Mouse (Mus musculus): Measurements from ENCODE around the gene Deup1.
"Not testable (repeated sequence)": the region's sequence is repeated elsewhere in the genome, so short reads cannot be mapped to it uniquely, and the experiment has no call there.

Gene Deup1

DNA sequence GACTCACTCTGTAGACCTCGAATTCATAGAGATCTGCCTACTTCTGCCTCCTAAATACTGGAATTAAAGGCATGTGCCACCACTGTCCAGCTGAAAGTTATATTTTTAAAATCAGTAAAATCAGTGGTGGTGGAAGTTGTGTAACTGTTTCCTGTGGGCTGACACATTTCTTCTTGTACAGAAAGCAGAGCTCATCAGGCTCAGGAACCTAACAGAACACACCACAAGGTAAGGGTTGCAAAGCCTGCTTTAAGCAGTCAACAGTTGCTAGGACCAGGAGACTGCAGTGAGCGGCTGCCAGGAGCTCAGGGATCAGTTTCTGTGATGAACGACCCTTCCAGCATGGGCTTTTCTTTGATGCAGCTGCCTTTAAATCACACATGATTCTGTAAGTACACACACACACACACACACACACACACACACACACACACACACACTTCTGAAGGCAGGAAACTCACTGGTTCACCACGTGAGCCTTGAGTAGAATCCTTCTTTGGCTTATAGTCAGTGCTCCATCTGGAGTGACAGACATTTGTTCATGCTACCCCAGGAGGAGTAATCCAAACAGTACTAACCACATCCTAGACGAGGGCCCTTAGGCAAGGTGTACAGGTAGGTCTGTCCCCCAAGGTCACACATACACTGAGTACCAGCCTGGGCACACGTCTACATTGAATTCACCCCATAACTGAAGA, 40.4 kb downstream of the Deup1 start:
- no peak for DNase-seq (ENCODE audit: low read depth, low spot score)

DNA sequence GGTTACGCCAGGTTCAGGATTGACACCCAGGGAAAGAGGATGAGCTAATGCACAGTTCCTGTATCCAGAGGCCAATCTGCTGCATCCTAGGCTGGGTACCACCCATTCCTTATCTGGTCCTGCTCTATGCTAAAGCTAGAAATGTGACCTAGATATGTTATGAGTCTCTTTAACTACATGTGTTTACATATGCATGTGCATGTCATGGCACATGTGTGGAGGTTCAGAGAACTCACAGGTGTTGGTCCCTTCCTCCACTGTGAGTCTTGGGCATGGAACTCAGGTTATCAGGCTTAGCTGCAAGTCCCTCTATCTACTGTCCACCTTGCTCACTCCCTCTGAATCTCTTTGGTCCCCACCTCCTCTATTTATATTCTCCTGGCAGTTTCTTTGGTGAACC, 41.8 kb downstream of the Deup1 start:
- no peak for DNase-seq (ENCODE audit: low read depth, low spot score)

DNA sequence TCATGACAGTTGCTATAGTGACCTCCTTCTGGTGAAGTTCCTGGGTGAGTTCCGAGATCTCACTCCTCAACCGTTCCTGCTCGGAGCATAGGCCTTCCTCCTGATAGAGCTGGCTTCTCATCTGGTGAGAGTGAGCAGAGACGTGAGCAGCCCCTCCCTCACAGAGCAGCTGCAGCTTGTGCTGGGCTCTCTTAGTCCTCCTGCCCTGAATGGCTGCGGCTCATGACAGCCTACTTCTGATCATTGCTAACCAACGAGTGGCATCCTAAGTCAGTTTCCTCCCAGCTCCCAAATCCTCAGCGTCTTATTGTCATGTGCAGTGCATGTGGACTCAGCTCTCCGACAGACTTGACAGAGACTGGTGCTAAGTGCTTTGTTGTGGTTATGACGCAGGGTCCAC, 43.5 kb downstream of the Deup1 start:
- DNase-seq (ENCODE audit: low read depth, low spot score): no peak

DNA sequence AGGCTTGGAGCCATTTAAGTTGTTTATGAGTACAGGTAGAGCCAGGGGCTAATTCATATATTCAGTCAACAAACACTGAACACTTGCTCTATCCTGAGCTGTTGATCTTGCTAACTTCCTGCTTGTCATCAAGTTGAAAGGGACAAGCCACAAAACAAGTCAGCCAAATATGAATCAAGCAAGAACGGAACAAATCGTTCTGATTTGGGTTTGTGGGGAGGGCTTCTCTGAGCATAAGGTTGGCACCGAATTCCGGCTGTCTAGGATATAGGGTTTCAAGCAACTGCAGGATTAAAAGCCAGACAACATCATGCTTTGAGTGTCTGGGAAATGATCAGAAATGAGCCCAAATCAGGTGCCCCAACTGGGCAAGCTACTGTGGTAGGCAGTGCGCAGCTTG, 45.7 kb downstream of the Deup1 start:
- DNase-seq (ENCODE audit: low read depth, low spot score): no peak

DNA sequence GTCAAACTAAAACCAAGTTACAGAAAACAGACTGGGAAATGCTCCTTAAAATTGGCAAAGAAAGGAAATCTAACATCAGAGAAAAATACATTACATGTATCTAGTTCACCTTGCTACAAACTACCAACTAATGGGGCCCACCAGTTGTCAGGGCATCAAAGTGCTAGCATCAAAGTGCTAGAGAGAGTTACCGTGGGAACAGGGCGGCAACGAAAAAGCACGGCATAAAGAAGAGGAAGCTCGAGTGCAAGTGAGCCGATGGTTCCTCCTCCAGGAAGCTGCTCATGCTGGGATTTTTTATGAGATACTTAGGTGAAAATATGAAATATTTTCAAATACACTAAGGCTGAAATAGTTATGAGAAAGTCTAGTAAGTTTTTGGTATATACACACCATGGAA, 47.6 kb downstream of the Deup1 start:
- DNase-seq (ENCODE audit: low read depth, low spot score): no peak

DNA sequence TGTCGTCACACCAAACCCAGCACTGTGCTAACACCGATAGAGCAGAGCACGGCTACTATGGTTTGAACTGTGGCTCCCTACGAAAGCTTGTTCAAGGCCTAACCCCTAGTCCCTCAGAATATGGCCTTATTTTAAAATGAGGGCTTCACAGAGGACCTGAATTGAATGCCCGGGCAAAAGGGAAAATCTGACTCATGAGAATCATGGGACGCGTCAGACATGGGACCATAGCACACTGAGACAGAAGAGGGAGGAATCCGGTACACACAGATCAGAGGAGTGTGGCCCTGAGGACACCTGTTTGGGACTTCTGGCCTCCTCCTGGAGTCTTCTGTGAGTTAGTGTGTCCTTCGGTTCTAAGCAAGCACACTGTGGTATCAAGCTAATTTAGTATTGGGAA, 48.8 kb downstream of the Deup1 start:
- no peak for DNase-seq (ENCODE audit: low read depth, low spot score)

DNA sequence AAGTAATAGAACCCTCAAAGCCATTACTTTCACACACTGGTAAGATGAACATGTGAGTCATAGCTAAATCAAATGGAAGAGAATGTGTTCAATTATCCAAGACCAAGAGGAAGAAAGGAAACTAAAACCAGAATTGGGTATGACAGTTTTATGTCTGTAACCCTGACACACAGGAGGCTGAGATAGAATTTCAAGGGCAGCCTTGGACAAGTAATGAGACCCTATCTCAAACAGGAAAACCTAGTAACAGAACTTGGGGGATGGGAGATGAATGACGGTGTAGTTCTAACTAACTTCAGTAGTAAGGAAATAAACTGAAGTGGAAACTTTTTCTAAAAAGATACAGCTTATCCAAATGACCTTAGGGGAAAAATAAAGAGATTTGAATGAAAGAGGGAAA, 49.3 kb downstream of the Deup1 start:
- DNase-seq (ENCODE audit: low read depth, low spot score): no peak

DNA sequence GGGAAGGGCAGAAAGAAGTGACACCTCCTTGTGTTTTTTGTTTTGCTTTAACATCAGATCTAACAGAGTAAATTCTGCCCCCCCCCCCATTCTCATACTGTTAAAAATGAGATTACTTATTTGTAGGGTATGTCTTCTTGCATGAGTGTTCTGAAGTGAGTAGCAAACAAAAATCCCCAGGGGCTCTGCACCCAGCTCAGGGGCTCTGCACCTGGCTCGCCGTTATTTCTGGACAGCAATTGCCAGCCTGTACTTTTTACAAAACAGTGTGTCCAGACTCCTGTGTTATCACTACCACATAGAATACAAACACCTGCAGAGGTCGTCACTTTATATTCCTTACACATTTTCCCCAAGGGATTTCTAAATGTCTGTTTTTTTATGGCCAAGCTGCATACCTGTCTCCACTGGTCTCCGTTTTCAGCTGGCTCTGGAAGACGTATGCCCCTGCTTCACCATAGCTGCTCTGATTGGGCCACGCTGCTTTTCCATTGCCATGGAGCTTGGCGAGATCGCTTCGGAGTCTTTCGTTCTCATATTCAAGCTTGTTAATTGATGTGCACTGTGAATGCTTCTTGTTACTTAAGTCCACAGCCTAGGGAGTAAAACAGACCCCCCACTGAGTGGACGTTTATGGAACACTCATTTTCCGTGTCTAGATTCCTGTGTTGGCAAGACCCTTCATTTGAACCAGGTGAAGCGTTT, 52.8 kb downstream of the Deup1 start:
- DNase-seq (ENCODE audit: low read depth, low spot score): peak; percentile 14

DNA sequence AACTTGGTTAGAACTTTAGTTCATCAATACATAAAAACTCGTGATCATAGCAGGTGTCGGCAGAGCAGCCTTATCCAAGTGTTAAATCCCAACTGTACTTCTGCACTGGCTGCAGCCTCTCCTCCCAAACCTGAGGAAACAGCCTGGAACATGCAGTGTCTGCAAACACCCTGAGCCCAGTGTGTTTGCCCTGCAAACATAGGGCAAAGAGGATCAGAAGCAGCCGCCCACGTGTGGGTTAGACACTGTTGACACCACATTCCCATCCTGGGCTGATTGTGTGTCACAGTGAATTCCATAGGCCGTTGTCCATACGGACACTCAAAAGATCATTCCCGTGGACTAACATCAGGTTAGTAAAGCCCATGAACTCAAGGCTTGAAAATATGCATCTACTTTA, 65.4 kb downstream of the Deup1 start:
- DNase-seq (ENCODE audit: low read depth, low spot score): no peak

DNA sequence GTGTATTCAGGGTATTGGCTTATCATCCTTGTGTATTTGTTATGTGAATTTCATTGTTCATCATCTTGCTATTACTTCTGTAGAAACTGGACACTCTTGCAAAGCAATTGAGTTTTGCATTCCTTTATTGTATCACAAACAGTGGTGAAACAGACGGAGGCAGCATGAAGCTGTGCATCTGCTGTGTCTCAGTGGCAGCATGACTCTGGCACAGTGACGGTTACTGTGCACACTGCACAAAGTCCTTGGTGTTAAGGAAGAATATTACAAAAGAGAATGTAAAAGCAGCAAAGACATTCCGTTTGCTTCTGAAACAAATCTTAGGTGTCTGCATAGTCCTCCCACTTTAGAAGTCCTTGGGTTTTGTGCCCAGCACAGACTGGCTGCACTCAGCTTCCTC, 67.3 kb downstream of the Deup1 start:
- no peak for DNase-seq (ENCODE audit: low read depth, low spot score)

DNA sequence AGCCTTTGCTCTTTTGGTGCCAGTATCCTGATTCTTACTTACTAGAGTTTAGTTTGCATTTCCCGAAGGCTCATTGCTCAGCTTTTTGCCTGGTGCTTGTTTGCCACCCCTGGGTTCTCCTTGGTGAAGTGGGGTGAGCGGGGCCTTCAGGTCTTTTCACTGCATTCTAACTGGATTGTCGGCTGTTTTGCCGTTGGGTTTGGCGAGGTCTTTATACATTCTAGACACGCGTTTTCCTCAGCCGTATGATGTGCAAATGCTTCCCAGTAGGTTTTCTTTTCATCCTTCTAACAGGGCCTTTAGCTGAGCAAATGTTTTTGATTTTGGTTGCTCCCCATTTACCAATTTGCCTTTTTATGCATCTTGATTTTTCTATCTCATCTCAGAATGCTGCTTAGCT, 74.4 kb downstream of the Deup1 start:
- DNase-seq (ENCODE audit: low read depth, low spot score): no peak

DNA sequence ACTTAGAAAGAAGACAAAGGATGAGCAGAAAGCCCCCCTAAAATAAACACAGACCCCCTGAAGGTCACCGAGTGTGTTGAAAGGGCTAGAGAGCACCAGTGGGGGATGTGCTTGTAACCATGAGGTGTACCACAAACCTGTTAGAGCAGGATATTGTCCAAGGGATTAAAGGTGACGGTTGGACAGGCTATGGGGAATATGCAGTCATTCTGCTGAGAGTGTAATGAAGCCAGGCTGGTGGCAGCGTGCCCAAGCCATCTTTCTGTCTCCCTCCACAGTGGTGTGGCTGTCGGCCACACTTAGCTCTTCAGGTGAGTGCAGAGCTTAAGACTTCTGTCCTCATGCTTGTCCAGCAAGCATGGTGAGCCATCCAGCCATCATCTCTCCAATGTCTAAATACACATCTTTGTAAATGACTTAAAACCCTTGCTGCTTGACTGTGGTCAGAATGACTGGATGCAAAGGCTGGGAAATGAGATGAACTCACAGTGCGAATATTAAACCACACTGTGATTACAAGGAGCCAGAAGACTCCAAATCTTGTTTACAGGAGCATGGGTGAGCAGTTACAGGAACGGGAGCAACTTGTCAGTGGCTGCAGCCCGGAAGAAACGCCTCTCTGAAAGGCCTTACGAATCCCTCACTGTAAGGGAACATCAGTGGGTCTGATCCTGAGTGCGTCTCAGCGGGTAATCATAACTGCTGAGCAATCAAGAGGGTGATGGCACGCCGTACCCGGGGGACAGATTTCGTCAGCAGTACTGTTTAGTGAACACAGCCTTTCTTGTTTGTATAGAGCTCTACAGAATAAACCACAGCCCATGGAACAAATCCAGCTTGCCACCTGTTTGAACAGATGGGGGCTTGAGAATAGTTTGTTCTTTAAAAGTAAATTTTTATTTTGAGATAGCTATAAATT, 75.5 kb downstream of the Deup1 start:
- DNase-seq (ENCODE audit: low read depth, low spot score): no peak

DNA sequence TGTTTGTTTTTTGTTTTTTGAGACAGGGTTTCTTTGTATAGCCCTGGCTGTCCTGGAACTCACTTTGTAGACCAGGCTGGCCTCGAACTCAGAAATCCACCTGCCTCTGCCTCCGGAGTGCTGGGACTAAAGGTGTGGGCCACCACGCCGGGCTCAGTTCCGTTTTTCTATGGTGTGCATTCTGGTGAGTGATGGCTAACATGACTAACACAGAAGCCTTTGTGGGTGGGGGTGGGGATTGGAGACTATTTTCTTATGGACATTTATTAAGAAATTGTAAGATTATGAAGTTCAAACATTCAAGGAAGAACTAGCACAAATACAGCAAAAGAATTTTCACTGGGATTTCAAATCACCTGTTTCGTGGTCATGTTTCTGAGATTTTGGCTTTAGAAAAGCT, 76.7 kb downstream of the Deup1 start:
- DNase-seq (ENCODE audit: low read depth, low spot score): not testable (repeated sequence)

DNA sequence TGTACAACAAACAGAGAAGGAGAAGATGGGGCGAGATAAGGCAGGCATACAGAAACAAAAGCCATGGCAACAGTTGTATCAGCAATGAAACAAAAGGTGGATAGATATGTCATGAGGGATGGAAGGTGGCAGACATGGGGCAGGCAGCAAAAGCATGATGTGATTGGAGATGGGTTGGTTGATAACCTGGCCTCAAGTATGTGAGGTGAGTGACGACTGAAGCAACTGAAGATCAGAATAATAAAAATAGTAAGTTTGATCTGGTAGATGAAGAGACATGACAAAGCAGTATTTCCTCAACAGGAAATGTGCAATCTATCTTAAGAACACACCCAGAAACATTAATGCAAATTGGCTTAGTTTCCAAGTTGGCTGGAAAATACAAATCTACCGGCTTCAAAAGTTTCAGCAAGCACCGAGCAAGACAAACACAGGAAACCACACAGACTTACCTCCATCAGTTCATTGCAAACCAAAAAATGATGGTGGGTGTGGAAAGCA, 77.2 kb downstream of the Deup1 start:
- DNase-seq (ENCODE audit: low read depth, low spot score): no peak

DNA sequence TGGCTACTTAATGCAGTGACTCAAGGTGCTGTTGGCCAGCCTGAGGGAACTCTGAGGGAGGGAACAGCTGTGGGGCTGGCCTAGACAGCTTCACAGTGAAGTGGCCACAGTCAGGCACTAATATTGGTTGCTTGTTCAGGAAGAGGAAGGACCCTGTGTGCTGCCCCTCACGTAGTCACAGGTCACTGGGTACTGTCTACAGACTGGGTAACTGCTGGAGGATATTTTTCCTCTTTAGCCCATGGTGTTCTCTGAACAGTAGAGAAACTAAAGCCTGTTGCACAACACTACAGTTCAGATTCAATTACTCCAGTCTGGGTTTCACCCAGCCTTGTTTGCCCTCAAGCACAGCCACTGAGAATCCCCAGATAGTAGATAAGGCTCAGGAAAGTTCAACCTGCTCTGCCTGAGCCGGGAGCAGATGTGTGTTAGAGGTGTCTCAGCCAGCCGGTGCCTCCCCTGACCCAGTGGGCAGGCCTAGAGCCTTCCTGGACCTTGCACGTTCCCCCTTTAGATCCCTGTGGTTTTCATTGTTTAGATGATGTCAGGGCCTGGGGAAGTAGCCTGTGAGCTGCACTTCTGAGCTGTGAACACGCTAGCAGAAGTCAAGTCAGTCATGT, 85.9 kb downstream of the Deup1 start:
- no peak for DNase-seq (ENCODE audit: low read depth, low spot score)

DNA sequence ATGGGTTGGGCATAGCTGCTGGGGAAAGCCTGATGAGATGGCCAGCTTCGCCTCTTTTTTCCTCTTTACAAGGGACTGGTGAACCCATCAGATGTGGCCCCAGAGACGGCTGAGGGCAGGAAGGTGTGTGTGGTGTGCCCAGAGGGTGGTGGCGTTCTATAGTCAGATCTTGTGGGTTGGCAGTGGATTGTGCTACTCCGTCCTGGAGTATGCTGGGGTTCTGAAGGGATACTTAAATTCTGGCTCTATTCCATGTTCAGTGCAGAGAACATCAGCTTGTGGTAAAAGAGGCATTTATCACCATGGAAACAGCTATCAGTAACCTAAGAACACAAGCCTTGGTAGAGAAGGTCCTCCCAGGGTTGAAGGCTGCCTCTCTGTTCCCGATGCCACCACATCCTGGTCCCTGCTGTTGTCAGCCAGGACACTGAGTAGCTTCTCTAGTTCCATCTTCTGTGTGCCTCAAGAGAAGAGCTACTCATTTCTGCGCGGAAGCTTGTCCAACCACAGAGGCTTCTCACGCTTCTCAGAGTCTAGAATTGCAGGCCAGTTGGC, 88.7 kb downstream of the Deup1 start:
- no peak for DNase-seq (ENCODE audit: low read depth, low spot score)

DNA sequence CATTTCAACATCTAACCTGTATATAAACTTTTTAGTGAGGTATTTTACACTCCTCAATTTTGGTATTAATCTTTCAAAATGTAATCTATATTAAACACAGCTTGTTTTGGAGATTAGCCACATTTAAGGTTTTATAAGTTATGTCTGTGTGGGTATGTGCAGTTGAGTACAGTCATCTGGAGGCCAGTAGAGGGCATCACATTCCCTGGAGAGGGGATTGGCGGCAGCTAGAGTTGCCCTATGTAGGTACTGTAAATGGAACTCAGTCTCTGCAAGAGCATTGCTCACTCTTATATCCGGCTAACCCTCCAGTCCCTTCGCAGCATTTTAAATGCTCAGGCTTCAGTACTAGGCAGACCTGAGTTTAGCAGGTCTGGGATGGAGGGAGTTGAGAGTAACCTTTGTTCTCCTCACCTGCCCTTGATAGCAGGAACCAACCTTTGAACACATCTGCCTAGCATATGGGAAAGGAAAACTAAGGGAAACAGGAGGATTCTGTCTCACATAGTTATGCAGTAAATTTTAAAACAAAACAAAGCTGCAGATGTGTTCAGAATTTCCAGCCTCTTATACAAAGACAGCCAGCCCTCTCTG, 90.2 kb downstream of the Deup1 start:
- DNase-seq (ENCODE audit: low read depth, low spot score): no peak

DNA sequence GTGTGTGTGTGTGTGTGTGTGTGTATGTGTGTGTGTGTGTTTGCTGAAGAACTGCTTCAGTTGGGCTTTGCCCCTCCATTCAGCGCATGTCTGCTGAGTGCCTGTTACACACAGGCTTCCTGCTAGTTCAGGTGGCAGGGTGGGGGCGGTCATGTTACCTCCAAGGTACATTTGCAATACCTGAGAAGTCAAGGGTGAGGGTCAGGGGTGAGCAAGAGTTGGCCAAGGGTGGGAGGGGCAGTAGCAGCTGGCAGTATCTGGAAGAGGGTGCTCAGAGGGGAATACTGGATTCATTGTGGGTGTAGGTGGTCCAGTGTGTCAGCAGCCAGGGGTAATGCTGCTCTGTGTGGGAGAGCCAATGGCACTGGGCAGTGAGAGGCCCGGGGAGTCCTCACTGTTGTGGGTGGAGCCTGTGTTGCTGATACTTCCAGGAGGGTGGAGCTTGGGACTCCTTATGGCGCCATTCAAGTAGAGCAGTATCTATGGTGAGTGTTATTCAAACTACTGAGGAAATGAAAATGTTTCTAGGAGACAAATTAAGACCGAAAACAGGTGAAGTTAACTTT, 90.8 kb downstream of the Deup1 start:
- no peak for DNase-seq (ENCODE audit: low read depth, low spot score)

DNA sequence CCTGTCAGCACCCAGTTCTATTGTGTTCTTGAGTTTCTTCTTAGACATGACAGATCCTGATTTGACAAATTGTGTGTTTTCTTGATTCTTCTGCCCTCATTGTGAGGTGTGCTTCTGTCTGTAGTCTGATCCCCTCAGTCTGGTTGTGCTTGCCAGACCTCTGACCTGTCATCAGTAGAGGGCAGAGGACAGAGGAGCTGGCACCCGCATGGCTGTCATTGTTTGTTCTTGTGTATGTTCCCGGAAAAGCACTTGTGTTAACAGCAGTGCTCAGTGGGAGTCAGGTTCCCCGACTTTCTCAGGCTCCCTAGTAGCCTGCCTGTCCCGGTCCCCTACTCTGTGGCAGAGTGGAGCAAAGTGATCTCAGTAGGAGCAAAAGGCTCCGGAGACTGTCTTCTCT, 92.3 kb downstream of the Deup1 start:
- no peak for DNase-seq (ENCODE audit: low read depth, low spot score)

DNA sequence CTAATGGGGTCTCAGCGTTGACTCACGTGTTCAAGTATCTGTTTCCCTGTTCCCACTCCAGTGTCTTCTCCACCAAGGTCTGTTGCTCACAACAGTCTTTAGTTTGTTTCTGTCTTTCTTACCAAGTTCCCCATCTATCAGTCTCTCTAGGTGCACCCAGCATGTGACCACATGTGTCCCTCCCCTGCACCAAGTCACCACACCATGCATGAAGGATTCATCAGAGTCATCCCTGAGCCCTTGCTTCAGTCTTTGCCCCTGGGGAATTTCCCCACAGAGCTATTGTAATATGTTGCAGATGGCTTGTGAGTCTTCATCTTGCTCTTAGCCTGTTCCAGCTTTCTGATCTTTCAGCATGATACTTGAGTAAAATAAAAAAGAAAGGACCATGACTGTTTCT, 93.6 kb downstream of the Deup1 start:
- DNase-seq (ENCODE audit: low read depth, low spot score): no peak

Measured in embryo, embryonic 11.5 days (tissue).